ENCODE assay signal across 18 mouse cellular contexts in the genomic region with DNA sequence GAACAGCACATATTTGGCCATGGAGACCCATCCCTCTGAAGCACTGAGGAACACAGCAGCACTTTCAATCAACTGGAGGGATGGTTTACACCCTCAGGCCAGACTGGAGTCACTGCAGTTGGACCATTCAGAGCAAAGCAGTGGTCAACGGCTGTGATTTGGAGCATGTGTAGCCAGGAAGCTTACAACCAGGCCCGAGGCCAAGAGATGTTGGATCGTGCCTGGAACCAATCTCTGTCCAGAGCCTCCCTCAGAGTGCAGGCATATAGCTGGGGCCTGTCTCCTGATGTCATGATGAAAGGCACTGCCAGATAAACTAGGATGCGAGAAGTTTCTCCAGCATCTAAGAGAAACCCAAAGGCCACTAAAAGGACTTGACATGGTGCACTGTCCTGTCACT.
"Had no signal": no experiment of that assay in that cellular context is flagged by ENCODE, and none has a peak within 500 bp of the region (broad histone marks: within the 10 kb centered on the region; RNA-seq: fewer than 3 reads in every experiment).

No protein-coding gene starts in this region.

- H3K27ac ChIP-seq: midbrain, embryonic 10.5 days; midbrain, embryonic 12.5 days; neural tube, embryonic 13.5 days; neural tube, embryonic 15.5 days had no signal

- ATAC-seq: midbrain, embryonic 16.5 days had no signal

- H3K27me3 ChIP-seq: midbrain, embryonic 12.5 days; neural tube, embryonic 13.5 days; neural tube, embryonic 15.5 days had no signal

- DNase-seq: lung, embryonic 14.5 days; lung, postnatal 10 days; lung, postnatal 4 days; midbrain, embryonic 14.5 days; retina, postnatal 1 day; right cerebral cortex, adult 18-20 months; right cerebral cortex, postnatal 25 days; right cerebral cortex, postnatal 4 days; spleen, adult 18-20 months; thymus, adult 18-20 months; thymus, postnatal 14 days; thymus, postnatal 36 days had no signal

- H3K4me3 ChIP-seq: midbrain, embryonic 10.5 days; midbrain, embryonic 12.5 days; myocyte; neural tube, embryonic 13.5 days; neural tube, embryonic 15.5 days had no signal

- H3K4me1 ChIP-seq: midbrain, embryonic 12.5 days; neural tube, embryonic 13.5 days; neural tube, embryonic 15.5 days had no signal
